Mouse (Mus musculus) 3134 (cell line): ENCODE measurements around the gene Zfp385c.
"Not testable (repeated sequence)": the region's sequence is repeated elsewhere in the genome, so short reads cannot be mapped to it uniquely, and the experiment has no call there.

Experiments
- DNase-seq: peaks from one replicate; pipeline ENCODE4 v3.0.0-alpha.2; 2011; ENCODE audit warnings: low spot score; ENCODE audit not compliant: insufficient read length; ENCODE audit errors: extremely low read depth

Gene Zfp385c

GRCm38 (mm10) chr11:100604321-100605005 is 87.8 kb downstream of the Zfp385c start:
- no peak for DNase-seq

GRCm38 (mm10) chr11:100603813-100604212 is 88.4 kb downstream of the Zfp385c start:
- no peak for DNase-seq

- no peak for DNase-seq
These were observed 89.1 kb downstream of the Zfp385c start for GRCm38 (mm10) chr11:100603155-100603554.

- no peak for DNase-seq
These were observed 90.9 kb downstream of the Zfp385c start for GRCm38 (mm10) chr11:100601372-100601771.

- DNase-seq = no peak
These were observed 94.2 kb downstream of the Zfp385c start for GRCm38 (mm10) chr11:100598074-100598473.

GRCm38 (mm10) chr11:100595533-100595932 is 96.7 kb downstream of the Zfp385c start:
- DNase-seq = no peak

- no peak for DNase-seq
These were observed 97.6 kb downstream of the Zfp385c start for GRCm38 (mm10) chr11:100594608-100595007.

GRCm38 (mm10) chr11:100592346-100593046 is 99.8 kb downstream of the Zfp385c start:
- no peak for DNase-seq

GRCm38 (mm10) chr11:100588462-100588861 is 103.8 kb downstream of the Zfp385c start:
- no peak for DNase-seq

GRCm38 (mm10) chr11:100585148-100585547 is 107.1 kb downstream of the Zfp385c start:
- no peak for DNase-seq

GRCm38 (mm10) chr11:100584561-100584961 is 107.7 kb downstream of the Zfp385c start:
- no peak for DNase-seq

GRCm38 (mm10) chr11:100582836-100583235 is 109.4 kb downstream of the Zfp385c start:
- DNase-seq = no peak

GRCm38 (mm10) chr11:100582413-100582812 is 109.8 kb downstream of the Zfp385c start:
- DNase-seq = not testable (repeated sequence)

- DNase-seq = no peak
These were observed 110.5 kb downstream of the Zfp385c start for GRCm38 (mm10) chr11:100581756-100582155.

- no peak for DNase-seq
These were observed 112.0 kb downstream of the Zfp385c start for GRCm38 (mm10) chr11:100580275-100580674.

GRCm38 (mm10) chr11:100579116-100579799 is 113.0 kb downstream of the Zfp385c start:
- DNase-seq = no peak

- no peak for DNase-seq
These were observed 114.2 kb downstream of the Zfp385c start for GRCm38 (mm10) chr11:100577852-100578599.
